Mouse (Mus musculus): ENCODE measurements around the gene Cdh13.

Cdh13 gene

GRCm38 (mm10) chr8:118452445-118453103, 169.0 kb downstream of the Cdh13 start:
- peak in 1 of 2 experiments; percentile 4 for DNase-seq

- no peak for DNase-seq
These were observed 171.7 kb downstream of the Cdh13 start for GRCm38 (mm10) chr8:118455245-118455644.

GRCm38 (mm10) chr8:118465330-118465948, 181.9 kb downstream of the Cdh13 start:
- DNase-seq = no peak

- DNase-seq = no peak
These were observed 194.1 kb downstream of the Cdh13 start for GRCm38 (mm10) chr8:118477587-118477986.

- no peak for DNase-seq
These were observed 205.2 kb downstream of the Cdh13 start for GRCm38 (mm10) chr8:118488735-118489134.

- DNase-seq = no peak
These were observed 219.0 kb downstream of the Cdh13 start for GRCm38 (mm10) chr8:118502509-118502908.

- DNase-seq = no peak
These were observed 225.9 kb downstream of the Cdh13 start for GRCm38 (mm10) chr8:118509426-118509825.

- DNase-seq = peak; percentile 46 to 67
These were observed 229.7 kb downstream of the Cdh13 start for GRCm38 (mm10) chr8:118513259-118513658.

- DNase-seq = no peak
These were observed 232.1 kb downstream of the Cdh13 start for GRCm38 (mm10) chr8:118515616-118516015.

- DNase-seq = no peak
These were observed 233.5 kb downstream of the Cdh13 start for GRCm38 (mm10) chr8:118517071-118517470.

GRCm38 (mm10) chr8:118518030-118518741, 234.7 kb downstream of the Cdh13 start:
- DNase-seq = no peak

GRCm38 (mm10) chr8:118518742-118519102, 235.2 kb downstream of the Cdh13 start:
- DNase-seq = no peak

GRCm38 (mm10) chr8:118523922-118524321, 240.4 kb downstream of the Cdh13 start:
- no peak for DNase-seq

GRCm38 (mm10) chr8:118538816-118539558, 255.5 kb downstream of the Cdh13 start:
- no peak for DNase-seq

- no peak for DNase-seq
These were observed 256.0 kb downstream of the Cdh13 start for GRCm38 (mm10) chr8:118539559-118539819.

GRCm38 (mm10) chr8:118539941-118540340, 256.4 kb downstream of the Cdh13 start:
- DNase-seq = no peak

GRCm38 (mm10) chr8:118552397-118552796, 268.9 kb downstream of the Cdh13 start:
- no peak for DNase-seq

GRCm38 (mm10) chr8:118552842-118553241, 269.3 kb downstream of the Cdh13 start:
- DNase-seq = no peak

GRCm38 (mm10) chr8:118564024-118564423, 280.5 kb downstream of the Cdh13 start:
- DNase-seq = no peak

- DNase-seq = no peak
These were observed 281.7 kb downstream of the Cdh13 start for GRCm38 (mm10) chr8:118565186-118565585.

GRCm38 (mm10) chr8:118565887-118566747, 282.6 kb downstream of the Cdh13 start:
- DNase-seq = peak; percentile 23 to 40

GRCm38 (mm10) chr8:118569366-118569765, 285.8 kb downstream of the Cdh13 start:
- no peak for DNase-seq

- DNase-seq = no peak
These were observed 297.7 kb downstream of the Cdh13 start for GRCm38 (mm10) chr8:118581256-118581655.
